Mouse (Mus musculus): ENCODE data around the gene Atg10. TPM values are rescaled to one million over a fixed set of nuclear protein-coding genes. Genes with fewer than 3 reads are reported as not detected.

Atg10 gene
- polyA plus RNA-seq, 1 experiment from 2014 or later: 14.6 TPM

DNA sequence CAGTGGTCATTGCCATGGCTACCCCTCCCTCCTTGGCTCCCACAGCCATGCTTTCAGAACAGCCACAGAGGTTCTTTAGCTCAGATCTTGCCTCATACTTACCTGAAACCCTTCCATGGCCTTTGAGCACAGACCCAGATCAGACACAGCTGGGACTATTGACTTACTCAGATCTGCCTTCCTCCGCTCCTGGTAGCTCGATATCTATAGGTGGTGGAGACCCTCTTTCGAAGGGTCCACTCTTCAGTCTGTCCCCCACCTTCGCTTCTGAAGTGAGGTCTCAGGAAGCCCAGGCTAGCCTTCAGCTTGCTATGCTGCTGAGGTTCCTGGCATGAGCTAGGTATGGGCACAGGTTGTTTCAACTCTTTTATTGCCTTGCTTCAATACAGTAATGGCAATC is 309.0 kb downstream of the Atg10 start:
- H3K4me1 ChIP-seq (replicated peaks): no peaks in the 10 kb centered on the region
- H3K27me3 ChIP-seq (replicated peaks): no peaks in the 10 kb centered on the region
- WGBS: 87% methylated on average over 4 of the region's 4 CpGs
- no peak overlapping the region for H3K27ac ChIP-seq
- no peak overlapping the region for H3K4me2 ChIP-seq (replicated peaks)
- H3K4me3 ChIP-seq (replicated peaks): no peak overlapping the region
- no peak overlapping the region for H3K9ac ChIP-seq
- H3K36me3 ChIP-seq: no peaks in the 10 kb centered on the region
- no peak for ATAC-seq
- no peaks in the 10 kb centered on the region for H3K9me3 ChIP-seq

DNA sequence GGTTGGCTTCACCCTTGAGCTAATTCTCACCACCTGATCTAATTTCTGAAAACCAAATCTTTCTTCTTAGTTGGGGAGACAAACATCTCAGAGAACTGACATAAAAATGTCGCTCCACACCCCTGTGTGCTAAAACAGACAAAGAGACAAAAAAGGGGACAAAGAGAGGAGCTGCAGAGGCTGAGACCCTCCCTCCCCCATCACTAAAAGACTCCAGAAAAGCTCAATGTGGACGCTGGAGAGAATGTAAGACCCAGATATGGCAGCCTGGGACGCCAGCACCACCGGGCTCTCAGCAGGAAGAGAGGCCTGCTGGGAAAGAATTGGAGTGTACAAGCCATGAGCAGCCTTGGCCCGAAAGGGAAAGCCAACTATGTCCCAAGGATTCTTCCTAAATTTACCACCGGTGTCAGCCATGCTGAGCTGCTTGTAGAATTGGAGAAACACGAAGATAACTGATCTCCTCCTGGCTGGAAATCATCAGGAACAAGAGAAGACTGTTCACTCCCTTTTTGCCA is 310.0 kb downstream of the Atg10 start:
- H3K4me3 ChIP-seq (replicated peaks): no peak overlapping the region
- ATAC-seq: no peak
- WGBS: 63% methylated on average over 7 of the region's 7 CpGs
- no peak overlapping the region for H3K9ac ChIP-seq
- no peak overlapping the region for H3K4me2 ChIP-seq (replicated peaks)
- H3K36me3 ChIP-seq: no peaks in the 10 kb centered on the region
- no peaks in the 10 kb centered on the region for H3K4me1 ChIP-seq (replicated peaks)
- no peaks in the 10 kb centered on the region for H3K27me3 ChIP-seq (replicated peaks)
- H3K9me3 ChIP-seq: no peaks in the 10 kb centered on the region
- no peak overlapping the region for H3K27ac ChIP-seq

DNA sequence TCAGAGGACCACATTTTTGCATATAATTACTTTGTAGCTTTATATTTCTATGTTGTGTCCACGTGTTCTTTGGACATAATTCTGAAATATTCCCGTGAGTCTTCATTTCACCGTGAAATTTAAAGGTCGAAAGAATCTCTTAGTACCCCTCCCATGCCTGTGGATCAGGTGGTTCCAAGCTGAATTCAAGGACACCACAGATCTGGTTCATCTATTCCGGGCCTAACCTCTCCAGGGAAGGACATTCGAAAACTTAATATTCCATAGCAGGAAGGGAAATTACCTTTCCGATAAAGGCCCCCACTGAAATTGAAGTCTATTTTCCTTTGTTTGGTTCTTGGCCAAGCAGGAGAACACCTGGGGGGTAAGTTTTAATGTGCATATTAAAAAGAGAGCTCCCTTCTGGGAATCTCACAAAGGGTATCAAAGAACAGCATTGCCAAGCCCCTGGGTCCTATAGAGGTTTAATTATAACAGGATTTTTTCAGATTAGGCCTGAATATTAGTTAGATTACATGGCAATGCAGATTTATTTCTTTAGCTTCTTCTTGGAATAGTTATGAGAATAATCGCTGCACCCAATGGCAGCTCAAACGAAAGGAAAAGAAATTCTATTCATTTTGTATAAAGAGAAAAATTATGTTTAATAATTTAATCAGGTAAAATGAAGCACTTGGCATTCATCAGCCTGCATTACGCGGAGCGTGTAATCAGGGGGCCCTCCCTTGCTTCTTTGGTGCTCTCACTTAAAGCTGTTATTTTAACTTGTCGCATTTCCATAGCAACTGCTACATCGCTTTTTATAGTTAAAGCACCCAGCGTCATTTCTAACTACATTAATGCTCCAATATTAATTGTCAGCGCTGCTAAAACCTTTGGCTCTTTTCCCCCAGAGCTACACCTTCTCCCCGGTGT is 310.8 kb downstream of the Atg10 start:
- no peaks in the 10 kb centered on the region for H3K27me3 ChIP-seq (replicated peaks)
- no peaks in the 10 kb centered on the region for H3K9me3 ChIP-seq
- H3K9ac ChIP-seq: no peak overlapping the region
- H3K27ac ChIP-seq: no peak overlapping the region
- 82% methylated on average over 17 of the region's 17 CpGs for WGBS
- no peaks in the 10 kb centered on the region for H3K4me1 ChIP-seq (replicated peaks)
- no peak overlapping the region for H3K4me2 ChIP-seq (replicated peaks)
- no peak for ATAC-seq
- H3K4me3 ChIP-seq (replicated peaks): no peak overlapping the region
- H3K36me3 ChIP-seq: no peaks in the 10 kb centered on the region

DNA sequence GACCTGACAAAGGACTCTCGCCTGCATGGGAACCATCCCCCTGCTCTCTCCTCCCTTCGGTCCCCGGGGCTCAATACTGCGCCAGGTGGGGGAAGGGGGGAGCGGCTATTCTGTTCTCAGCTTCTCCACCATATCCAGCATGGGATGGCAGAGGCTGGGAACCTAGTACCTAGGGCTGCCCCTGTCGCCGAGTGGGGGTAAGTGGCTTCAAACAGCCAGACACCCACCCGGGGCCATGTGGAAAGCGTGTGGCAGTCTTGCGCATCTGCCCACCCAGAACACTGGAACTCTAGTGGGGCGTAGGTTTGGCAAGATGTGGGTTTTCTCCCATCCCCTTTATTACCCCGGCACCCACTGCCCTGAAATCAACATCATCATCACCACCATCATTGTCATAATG is 316.4 kb downstream of the Atg10 start:
- no peak for ATAC-seq
- H3K4me3 ChIP-seq (replicated peaks): no peak overlapping the region
- no peaks in the 10 kb centered on the region for H3K27me3 ChIP-seq (replicated peaks)
- 91% methylated on average over 12 of the region's 12 CpGs for WGBS
- no peaks in the 10 kb centered on the region for H3K4me1 ChIP-seq (replicated peaks)
- no peak overlapping the region for H3K4me2 ChIP-seq (replicated peaks)
- no peaks in the 10 kb centered on the region for H3K9me3 ChIP-seq
- H3K9ac ChIP-seq: no peak overlapping the region
- H3K36me3 ChIP-seq: no peaks in the 10 kb centered on the region
- H3K27ac ChIP-seq: no peak overlapping the region

DNA sequence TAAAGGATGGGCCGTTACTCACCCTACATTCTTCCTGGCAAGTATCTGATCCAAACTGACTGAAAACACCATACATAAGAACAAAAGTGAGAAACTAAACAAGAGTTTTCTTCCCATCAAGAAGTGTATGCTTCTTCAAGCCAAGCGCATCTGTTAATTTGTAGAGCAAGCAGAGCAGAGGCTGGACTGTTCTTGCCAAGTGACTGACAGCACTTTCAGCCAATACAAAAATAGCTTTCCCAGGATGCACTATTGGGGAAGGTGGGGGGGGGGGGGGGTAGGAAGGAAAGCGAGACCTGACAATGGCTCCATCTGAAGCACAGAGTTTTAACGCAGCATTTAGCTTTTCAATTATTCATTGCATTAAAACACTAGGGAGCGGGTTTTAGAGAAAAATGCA is 318.6 kb downstream of the Atg10 start, which contains the start of gene Atp6ap1l:
TSS of gene Atp6ap1l (minus strand) at position 180 of the 400 bp plus-strand sequence.
- no peak within 1 kb of the TSS for H3K4me2 ChIP-seq (replicated peaks)
- H3K27me3 ChIP-seq (replicated peaks): no peaks in the 10 kb centered on the region
- no peaks in the 10 kb centered on the region for H3K9me3 ChIP-seq
- no peak within 1 kb of the TSS for H3K4me3 ChIP-seq (replicated peaks)
- 93% methylated on average over 5 of the region's 5 CpGs for whole genome bisulfite sequencing
- no peak within 1 kb of the TSS for H3K9ac ChIP-seq
- ATAC-seq: no peak
- no peaks in the 10 kb centered on the region for H3K36me3 ChIP-seq
- H3K27ac ChIP-seq: no peak within 1 kb of the TSS
- no peaks in the 10 kb centered on the region for H3K4me1 ChIP-seq (replicated peaks)

DNA sequence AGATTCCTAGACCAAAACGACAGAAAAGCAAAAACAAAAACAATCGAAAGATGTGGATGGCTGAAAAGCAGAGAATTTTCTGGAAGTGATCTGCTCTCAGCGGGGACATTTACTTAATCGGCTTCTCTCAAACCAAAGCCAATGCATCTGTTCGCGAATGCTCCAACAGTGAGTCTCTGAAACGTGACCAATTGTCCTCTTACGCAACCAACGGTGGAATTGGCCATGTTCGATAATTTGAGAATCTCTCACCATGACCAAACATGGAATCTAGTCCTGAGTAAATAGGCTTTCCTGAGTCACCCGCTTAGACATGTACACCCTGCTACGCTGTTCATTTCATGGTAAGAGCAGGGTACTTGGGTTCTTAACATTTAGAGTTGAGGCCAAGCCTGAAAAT is 326.9 kb downstream of the Atg10 start:
- Histone ChIP-seq H3K4me2 (replicated peaks) (no peak overlapping the region), H3K36me3 (no peaks in the 10 kb centered on the region), H3K4me3 (replicated peaks) (no peak overlapping the region), H3K27ac (no peak overlapping the region), H3K4me1 (replicated peaks) (no peaks in the 10 kb centered on the region), H3K27me3 (replicated peaks) (no peaks in the 10 kb centered on the region), H3K9ac (no peak overlapping the region), H3K9me3 (no peaks in the 10 kb centered on the region)
- no peak for ATAC-seq
- 90% methylated on average over 12 of the region's 12 CpGs for WGBS

DNA sequence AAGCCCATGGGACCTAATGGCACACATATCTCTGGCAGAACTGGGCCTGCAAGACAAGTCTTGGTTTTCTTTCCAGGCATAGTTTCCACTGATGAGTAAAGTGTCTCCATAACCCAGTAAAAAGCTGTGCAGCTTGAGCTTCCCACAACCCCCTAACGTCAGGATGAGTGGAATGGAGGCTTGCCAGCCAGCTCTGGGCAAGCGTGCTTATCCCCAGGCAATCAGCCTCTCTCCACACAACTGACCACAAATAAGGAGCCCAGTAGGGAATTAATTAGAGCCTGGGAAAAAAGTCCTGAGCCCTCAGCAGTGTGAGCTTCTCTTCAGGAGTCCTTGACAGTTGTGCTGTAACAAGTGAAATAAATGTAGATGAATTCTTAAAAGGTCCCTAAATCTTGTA is 327.7 kb downstream of the Atg10 start:
- no peak for ATAC-seq
- Histone ChIP-seq H3K27ac (no peak overlapping the region), H3K27me3 (replicated peaks) (no peaks in the 10 kb centered on the region), H3K9ac (no peak overlapping the region), H3K36me3 (no peaks in the 10 kb centered on the region), H3K4me2 (replicated peaks) (no peak overlapping the region), H3K4me3 (replicated peaks) (no peak overlapping the region), H3K9me3 (no peaks in the 10 kb centered on the region), H3K4me1 (replicated peaks) (no peaks in the 10 kb centered on the region)
- 56% methylated on average over 2 of the region's 2 CpGs for WGBS

DNA sequence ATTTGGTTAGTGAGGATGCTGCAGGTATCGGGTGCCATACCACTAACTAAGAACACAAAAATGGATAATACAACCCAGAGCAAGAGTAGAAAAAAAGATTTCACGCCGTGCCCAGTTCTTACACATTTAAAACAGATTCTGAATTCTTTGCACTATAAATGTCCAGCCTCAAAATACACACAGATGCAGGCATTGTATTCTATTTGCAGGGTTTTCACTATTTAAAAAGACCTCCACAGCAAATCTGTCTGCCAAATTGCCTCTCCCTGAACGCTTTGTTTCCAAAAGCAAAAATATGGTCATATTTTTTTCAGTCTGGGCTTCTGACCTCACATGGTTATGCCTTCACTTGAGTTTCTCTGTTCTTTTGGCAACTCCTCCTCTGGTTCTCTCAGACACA is 328.9 kb downstream of the Atg10 start:
- WGBS: 90% methylated on average over 4 of the region's 4 CpGs
- no peak overlapping the region for H3K9ac ChIP-seq
- H3K27me3 ChIP-seq (replicated peaks): no peaks in the 10 kb centered on the region
- no peak overlapping the region for H3K4me3 ChIP-seq (replicated peaks)
- H3K27ac ChIP-seq: no peak overlapping the region
- no peaks in the 10 kb centered on the region for H3K36me3 ChIP-seq
- ATAC-seq: no peak
- no peak overlapping the region for H3K4me2 ChIP-seq (replicated peaks)
- no peaks in the 10 kb centered on the region for H3K4me1 ChIP-seq (replicated peaks)
- no peaks in the 10 kb centered on the region for H3K9me3 ChIP-seq

DNA sequence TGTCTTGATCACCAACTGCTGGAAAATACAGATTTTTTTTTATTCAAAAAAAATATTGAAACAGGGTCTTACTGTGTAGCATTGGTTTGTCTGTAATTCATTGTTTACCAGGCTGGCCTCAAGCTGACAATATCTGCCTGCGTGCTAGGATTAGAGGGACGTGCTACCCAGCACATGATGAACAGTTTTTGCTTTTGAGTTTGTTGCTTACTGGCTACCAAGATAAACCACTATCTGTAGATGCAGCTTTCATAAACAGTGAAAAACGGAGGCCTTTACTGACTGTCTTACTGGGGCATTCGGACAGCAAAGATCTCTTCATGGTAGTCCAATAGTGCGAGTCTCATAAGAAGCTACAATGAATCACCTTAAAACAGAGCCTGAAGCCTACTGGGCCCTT is 333.7 kb downstream of the Atg10 start:
- Histone ChIP-seq H3K9ac (no peak overlapping the region), H3K27ac (no peak overlapping the region), H3K36me3 (no peaks in the 10 kb centered on the region), H3K27me3 (replicated peaks) (no peaks in the 10 kb centered on the region), H3K9me3 (no peaks in the 10 kb centered on the region), H3K4me3 (replicated peaks) (no peak overlapping the region), H3K4me2 (replicated peaks) (no peak overlapping the region), H3K4me1 (replicated peaks) (0 out of 2 replicates have a peak, but pooled peaks cover 5% of the 10 kb centered on the region)
- ATAC-seq: no peak
- 86% methylated on average over 5 of the region's 5 CpGs for WGBS

DNA sequence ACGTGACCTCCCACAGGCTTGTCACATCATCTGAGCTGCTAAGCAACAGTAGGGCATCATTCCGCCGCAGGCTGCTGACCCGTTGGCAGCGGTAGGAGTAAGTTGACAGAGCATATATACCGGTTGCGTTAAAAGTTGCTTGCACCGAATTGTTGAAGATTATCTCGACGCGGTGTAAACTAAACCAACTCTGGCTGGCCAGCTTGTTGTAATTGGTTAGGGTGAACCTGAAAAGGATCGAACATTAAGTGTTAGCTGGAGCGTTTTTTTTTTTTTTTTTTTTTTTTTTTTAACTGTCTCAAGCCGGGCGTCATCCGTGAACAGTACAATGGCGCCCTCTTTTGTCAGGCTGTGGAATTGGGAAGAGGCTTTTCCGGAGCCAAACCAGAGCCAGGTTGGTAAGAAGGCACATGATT is 337.2 kb downstream of the Atg10 start:
- Histone ChIP-seq H3K9ac (no peak overlapping the region), H3K27me3 (replicated peaks) (no peaks in the 10 kb centered on the region), H3K4me3 (replicated peaks) (peak overlapping the region; percentile 36), H3K27ac (no peak overlapping the region), H3K4me1 (replicated peaks) (0 out of 2 replicates have a peak, but pooled peaks cover 5% of the 10 kb centered on the region), H3K36me3 (no peaks in the 10 kb centered on the region), H3K4me2 (replicated peaks) (peak overlapping the region; percentile 61), H3K9me3 (no peaks in the 10 kb centered on the region)
- ATAC-seq: peak; percentile 81
- under 1% methylated on average over 18 of the region's 18 CpGs for WGBS

DNA sequence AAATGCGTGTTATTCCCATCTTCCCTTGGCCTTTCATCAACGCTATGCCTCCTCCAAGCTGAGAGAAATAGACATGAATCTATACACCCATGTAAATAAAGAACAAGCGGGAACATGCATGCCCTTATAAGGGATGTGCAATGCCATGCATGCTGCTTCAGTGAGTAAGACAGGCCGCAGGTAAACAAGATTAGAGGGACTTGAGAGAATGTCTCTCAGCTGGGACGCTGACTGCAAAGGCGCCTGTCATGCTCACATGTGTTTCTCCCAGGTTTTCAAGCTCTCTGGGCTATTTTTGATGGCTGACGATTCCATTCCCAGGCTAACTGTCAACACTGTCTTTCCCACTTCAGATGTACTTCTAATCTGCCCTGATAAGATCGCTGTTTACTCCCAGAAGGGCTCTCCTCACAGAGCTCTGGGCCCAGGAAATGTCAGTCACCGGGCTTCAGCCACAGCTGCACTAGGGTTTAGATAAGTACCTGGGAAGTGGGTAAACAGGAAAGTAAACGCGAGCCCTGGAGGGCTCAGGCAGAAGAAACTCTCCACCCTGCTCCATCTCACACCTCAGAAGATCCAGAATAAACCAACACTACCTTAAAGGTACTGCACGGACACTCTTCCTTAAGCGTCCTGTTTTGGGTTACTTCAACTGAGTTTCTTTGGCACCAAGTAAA is 337.8 kb downstream of the Atg10 start:
- peak overlapping the region; percentile 36 for H3K4me3 ChIP-seq (replicated peaks)
- no peaks in the 10 kb centered on the region for H3K9me3 ChIP-seq
- WGBS: 35% methylated on average over 13 of the region's 13 CpGs
- no peak overlapping the region for H3K9ac ChIP-seq
- peak; percentile 62 for ATAC-seq
- H3K36me3 ChIP-seq: no peaks in the 10 kb centered on the region
- H3K27me3 ChIP-seq (replicated peaks): no peaks in the 10 kb centered on the region
- no peak overlapping the region for H3K27ac ChIP-seq
- H3K4me2 ChIP-seq (replicated peaks): peak overlapping the region; percentile 61
- 0 out of 2 replicates have a peak, but pooled peaks cover 5% of the 10 kb centered on the region for H3K4me1 ChIP-seq (replicated peaks)

Measured in intestine, embryonic 15.5 days (tissue).